Mouse (Mus musculus): Measurements from ENCODE around the gene Pbsn.
"Not testable (repeated sequence)": the region's sequence is repeated elsewhere in the genome, so short reads cannot be mapped to it uniquely, and the experiment has no call there.

Gene Pbsn

DNA sequence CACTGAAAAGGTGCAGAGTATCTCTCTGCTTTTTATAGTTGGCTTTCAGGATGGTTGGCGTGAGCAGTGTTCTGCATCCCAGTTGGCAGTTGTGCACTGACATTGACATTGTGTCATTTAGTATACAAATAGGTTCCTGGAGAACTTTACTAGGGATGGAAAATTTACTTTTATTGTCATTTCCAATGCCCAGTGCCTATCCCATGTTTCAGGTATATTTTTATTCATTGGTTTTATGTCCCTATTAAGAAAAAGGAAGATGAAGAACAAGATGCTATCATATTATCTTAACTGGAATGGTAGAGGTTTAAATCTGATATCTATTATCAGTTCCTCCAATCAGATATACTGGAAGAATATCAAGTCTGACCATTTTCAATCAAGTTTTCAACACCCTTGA lies at the start of gene Pbsn:
Gene Pbsn, minus strand, starts transcription at position 101 of the 400 bp plus-strand sequence.
- DNase-seq, result no peak

DNA sequence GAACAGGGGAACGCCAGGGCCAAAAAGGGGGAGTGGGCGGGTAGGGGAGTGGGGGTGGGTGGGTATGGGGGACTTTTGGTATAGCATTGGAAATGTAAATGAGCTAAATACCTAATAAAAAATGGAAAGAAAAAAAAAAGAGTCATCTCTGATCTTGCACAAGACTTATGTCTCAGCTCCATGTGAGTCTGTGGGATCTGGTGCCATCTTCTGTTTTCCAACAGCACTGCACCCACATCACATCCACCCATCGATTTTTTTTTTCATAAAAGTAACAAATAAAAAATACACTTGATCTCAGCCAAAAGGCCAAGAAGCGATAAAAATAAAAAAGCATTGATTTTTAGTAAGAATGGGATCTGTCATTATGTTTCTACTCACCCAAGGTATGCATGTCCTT lies 26.6 kb upstream of the Pbsn start:
- not testable (repeated sequence) for DNase-seq

DNA sequence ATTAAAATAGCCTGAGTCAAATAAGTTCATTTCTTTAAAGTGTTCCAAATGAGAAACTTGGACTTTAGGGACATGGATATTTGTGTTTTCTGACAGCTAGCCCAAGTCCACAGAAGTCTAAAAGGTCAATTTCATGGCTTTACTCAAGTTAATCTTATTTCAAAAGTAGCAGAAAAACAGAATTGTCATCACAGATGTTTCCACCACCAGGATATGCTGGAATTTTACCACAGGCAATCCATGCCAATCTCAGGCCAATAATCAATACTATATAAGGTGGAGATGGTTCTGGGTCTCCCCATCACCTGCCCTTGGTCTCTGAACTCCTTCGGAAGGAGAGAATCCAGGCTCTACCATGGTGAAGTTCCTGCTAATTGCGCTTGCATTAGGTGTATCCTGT lies 11.0 kb upstream of the Pbsn start, which contains the start of gene Gm14744:
Gene Gm14744, plus strand, starts transcription at position 301 of the 400 bp plus-strand sequence.
- DNase-seq, result not testable (repeated sequence)

DNA sequence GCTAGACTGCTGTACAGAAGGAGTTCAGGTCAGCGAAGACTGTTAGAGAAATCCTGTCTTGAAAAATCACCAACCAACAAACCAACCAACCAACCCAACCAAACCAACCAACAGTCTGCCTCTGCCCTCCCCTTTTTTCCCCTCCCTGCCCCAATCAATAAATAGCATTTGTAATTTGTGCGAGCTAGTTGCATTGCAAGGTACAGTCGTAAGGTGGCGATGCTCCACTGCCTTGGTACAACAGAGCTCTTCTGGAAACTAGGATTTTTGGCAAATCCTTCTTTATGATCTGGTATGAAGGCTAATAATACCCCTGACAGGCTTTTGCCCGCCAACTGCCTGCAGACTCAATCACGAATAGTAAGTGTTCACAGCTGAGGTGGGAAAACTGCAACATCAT lies 41.4 kb downstream of the Pbsn start:
- peak; percentile 11 to 24 for DNase-seq

DNA sequence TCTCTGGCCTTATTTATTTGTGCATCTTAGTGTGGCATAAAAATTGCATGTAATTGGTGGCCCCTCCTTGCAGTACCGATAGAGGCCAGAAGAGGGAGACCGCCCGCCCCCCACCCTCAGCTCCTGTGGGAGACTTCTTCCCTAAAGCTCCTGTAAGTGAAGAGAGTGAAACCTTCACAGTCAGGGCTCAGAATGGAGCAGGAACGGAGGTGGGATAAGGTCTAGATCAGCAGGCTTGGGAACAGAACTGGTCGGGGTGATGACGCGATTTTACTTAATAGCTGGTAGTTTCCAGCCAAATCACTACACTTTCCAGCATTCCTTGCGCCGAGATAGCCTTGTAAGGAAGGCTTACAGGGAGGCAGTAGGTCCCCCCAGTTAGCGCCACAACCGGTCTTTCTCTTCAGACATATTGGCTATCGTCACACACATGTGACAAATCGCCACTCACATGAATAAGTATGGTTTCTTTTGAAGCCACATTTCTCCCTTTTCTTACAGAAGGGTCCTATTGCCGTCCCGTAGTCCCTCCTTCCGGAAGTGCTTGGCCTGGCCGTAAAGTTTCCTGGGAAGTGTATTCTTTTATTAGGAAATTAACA lies 42.7 kb downstream of the Pbsn start:
- DNase-seq, result peak; percentile 61 to 76

DNA sequence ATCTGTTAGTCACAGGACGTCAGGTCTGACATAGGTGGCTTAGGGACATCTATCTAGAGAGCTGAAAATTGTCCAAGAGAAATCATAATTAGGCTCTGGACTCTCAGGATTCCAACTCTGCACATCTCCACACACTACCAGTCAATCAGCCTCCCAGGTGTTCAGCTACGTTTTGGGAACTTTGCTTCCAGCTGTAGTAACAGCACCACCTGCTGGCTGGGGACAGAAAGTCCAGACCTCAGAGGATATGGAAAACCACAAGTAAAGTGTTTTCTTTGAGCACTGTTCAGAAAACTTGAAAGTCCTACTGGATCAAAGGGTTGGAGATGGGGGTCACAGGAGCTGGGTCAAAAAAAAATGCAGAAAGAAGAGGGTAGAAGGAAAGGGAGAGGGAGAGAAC lies 44.8 kb downstream of the Pbsn start:
- DNase-seq, result peak; percentile 30 to 45

DNA sequence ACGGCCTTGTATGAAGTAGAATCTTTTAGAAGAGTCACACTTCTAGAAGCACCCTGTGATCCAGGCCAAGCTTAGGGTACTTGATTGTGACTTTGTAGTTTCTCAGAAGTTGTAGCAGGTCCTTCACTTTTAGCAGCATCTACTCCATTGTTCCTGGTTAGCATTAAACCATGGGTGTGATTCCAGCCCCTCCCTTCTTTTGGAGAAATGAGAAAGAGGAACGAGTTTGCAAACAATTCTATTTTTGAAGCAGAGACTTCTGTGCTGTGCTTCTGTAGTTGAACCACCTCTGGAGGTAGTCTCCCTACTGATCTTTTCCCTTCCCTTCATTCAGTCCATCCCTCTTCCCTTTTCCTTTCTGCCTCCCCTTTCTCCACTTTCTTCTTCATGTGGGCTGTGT lies 51.1 kb downstream of the Pbsn start:
- no peak for DNase-seq

DNA sequence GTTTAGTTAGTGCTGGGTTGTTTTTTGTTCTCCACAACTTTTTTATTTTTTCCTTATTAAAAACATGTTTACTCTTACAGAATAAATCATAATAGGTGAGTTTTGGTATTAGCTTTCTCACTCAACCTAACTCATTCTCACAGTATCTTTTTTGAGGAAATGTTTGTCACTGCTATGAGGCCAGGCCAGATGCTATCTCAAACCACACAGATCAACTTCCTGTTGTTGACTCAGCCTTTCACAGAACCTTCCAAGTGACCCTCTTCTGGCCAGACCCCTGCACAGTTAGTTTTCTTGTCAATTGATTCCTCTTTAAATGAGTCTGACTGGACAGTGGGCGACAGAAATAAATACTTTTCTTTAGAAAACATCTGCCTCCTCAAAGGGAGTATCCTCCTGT lies 51.9 kb downstream of the Pbsn start:
- DNase-seq, result no peak

DNA sequence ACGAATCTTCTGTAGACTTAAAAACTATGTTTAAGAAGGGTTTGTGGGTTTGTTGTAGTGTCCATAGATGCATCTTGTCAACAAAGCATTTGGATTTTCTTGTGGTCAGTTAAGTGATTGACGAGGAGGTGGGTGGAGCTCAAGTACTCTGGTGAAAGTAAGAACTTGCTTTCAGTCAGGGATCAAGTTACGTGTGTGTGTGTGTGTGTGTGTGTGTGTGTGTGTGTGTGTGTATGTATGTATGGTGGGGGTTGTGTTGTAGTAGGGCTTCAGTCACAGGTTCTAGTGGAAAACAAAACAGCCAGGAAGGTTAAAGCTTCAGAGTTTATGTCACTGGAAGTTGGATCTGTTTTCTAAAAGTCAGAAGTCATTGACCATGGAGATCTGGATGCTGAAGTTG lies 53.9 kb downstream of the Pbsn start:
- no peak for DNase-seq

DNA sequence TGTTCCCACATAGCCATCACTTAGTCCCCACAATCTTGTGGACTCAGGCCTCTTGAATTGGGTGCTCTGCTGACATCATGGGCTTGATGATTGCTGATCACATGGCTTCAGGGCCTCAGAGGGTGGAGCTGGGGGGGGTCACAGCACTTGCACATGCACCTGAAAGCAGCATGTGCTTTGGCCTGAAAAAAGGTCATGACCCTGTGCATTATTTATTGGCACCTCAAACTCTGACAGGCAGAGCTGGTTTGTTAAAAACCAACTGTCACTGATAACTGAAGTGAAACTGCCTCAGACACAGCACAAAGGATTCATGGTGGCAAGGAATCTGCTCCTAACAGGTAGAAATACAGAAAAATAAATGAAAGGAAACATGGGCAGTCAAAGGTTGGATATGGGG lies 55.6 kb downstream of the Pbsn start:
- DNase-seq, result no peak

DNA sequence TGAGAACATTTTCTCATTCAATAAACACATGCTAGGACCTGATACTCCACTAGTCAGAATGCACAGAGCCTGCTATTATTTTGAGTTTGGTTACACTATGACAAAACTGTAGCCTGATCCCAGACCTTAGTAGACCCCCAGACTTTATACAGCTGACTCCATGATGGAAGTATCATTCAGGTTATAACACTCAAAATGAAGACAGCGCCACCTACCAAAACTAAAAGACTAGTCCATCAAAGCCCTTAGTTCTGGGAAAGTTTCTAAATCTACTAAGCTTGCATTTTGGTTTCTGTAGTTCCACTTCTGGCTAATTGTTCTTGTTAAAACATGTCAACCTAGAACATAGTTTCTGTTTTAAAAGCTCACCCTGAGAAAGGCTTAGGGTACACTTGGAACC lies 56.5 kb downstream of the Pbsn start:
- no peak for DNase-seq

DNA sequence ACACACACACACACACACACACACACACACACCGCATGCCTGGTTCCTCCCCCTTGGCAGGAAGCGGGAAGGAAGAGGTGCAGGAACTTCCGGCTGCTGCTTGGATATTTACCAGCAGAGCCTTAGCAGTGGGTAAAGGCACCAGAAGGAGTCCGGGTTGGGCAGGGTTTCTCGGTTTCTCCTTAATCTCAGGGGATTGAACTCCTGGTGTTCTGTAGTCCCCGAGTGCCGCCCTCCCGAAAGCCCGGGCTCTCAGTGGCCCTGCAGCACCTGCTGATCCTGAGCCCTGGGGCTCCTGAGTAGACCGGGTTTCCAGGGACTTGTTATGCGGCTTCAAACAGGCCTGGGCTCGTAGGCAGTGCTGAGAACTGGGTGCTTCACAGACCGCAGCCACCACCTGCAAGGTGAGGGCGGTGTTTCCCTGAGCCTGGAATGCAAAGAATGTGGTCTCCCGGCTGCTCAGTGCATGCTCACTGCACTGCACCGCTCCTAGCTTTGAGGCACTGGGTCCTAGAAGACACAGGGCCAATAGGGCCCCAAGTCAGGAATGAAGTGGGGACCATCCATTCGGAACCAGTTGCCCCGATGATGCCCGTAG lies 57.1 kb downstream of the Pbsn start, which contains the start of gene Prkx:
Gene Prkx, minus strand, starts transcription at position 41 of the 598 bp plus-strand sequence.
- peak in 1 of 2 experiments; percentile 66 for DNase-seq

DNA sequence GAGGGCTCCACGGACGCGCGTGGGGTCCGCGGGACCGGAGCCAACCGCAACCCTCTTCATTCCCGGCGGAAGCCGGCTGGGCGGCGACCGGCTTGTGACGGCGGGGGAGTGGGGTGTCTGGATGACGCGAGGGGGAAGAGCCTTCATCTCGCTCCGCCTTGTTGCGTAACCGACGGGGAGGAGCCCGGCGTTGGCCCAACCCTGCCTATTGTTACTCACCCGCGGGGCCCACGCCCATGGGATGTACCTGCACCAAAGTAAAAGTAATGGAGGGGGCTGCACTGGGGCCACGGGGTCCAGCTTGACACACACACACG lies 57.6 kb downstream of the Pbsn start:
- DNase-seq, result peak; percentile 86 to 91

DNA sequence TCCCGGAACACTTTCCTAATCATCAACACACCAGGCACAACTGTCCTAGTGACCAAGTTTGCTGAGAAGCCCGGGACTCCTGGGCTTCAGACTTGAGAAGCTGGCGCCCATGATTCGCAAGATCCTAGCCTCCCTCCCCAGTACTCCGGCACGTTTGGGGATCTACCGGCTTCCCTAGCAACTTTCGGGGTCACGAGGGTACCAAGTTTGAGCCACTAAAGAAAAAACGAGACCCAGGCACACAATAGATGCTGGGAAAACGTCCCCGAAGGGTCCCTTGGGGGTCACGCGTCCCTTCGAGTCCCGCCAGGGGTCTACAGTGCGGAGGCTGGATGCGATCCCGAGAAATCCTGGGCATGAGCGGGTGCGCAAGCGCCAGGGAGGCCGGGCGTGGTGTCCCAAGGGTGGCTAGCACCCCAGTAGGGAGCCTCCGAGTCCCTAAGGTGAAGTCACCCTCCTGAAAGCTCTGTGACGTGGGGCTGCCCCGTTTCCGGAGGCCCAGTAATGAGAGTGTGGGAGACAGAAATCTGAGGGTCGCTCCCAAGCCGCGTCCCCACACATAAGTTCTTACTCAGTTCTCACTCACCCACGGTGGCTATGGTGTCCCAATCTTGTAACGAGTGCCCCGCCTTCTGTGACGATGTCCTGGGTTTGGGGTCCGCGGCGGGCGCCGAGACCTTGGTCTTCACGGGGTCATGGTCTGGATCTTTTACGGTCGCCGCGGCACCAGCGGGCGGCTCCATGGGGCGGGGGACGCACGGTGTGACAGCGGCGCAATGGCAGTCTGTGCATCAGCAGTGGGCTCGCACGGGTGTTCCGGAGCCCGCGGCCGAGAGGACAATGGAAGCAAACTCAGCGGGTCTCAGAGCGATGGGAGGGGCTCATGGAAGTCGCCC lies 58.2 kb downstream of the Pbsn start:
- peak in 1 of 2 experiments; percentile 33 for DNase-seq

DNA sequence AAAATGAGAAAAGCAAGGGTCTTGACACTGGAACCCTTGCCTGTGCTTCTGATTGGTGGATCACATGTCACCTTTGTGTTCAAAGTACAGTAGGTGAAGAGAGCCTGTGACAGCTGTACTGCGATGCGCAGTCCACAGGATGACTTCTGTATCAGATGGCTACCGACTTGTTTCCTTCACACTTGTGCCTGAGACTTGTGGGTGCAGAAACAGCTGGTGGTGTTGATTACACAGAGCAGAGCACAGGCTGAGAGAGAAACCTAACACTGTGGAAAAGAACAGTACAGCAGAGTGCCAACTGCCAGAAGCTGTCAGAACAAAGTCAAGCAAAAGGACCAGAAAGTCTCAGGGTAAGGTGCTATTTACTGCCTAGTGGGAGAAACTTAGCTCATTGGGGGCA lies 64.7 kb downstream of the Pbsn start:
- DNase-seq, result no peak
